Mouse (Mus musculus): ENCODE results near the gene Tmem26. TPM values are rescaled to one million over a fixed set of nuclear protein-coding genes. Genes with fewer than 3 reads are reported as not detected.
"Not testable (repeated sequence)": the region's sequence is repeated elsewhere in the genome, so short reads cannot be mapped to it uniquely, and the experiment has no call there.

Gene Tmem26
- under 1 TPM; 0.18 to 0.40 TPM for total RNA-seq (2021)
- long read RNA-seq, result 0 reads

GRCm38 (mm10) chr10:68723568-68724360 lies at the start of gene Tmem26:
Tmem26 (plus strand) TSS chr10:68723646.
- DNase-seq (ENCODE audit: low spot score in 2 of 2), result no peak

GRCm38 (mm10) chr10:68678678-68679077 lies 44.8 kb upstream of the Tmem26 start:
- DNase-seq (ENCODE audit: low spot score in 2 of 2), result no peak

- DNase-seq (ENCODE audit: low spot score in 2 of 2), result no peak
Observed at GRCm38 (mm10) chr10:68681233-68681632, 42.2 kb upstream of the Tmem26 start.

GRCm38 (mm10) chr10:68685510-68685909 lies 37.9 kb upstream of the Tmem26 start:
- no peak for DNase-seq (ENCODE audit: low spot score in 2 of 2)

GRCm38 (mm10) chr10:68691116-68691515 lies 32.3 kb upstream of the Tmem26 start:
- DNase-seq (ENCODE audit: low spot score in 2 of 2), result no peak

- no peak for DNase-seq (ENCODE audit: low spot score in 2 of 2)
Observed at GRCm38 (mm10) chr10:68692401-68692800, 31.0 kb upstream of the Tmem26 start.

GRCm38 (mm10) chr10:68695760-68696336 lies 27.6 kb upstream of the Tmem26 start:
- no peak for DNase-seq (ENCODE audit: low spot score in 2 of 2)

GRCm38 (mm10) chr10:68704268-68704667 lies 19.2 kb upstream of the Tmem26 start:
- no peak for DNase-seq (ENCODE audit: low spot score in 2 of 2)

- no peak for DNase-seq (ENCODE audit: low spot score in 2 of 2)
Observed at GRCm38 (mm10) chr10:68705471-68706036, 17.9 kb upstream of the Tmem26 start.

- no peak for DNase-seq (ENCODE audit: low spot score in 2 of 2)
Observed at GRCm38 (mm10) chr10:68707014-68707852, 16.2 kb upstream of the Tmem26 start.

- no peak for DNase-seq (ENCODE audit: low spot score in 2 of 2)
Observed at GRCm38 (mm10) chr10:68712926-68713325, 10.5 kb upstream of the Tmem26 start.

GRCm38 (mm10) chr10:68714302-68714701 lies 9.1 kb upstream of the Tmem26 start:
- DNase-seq (ENCODE audit: low spot score in 2 of 2), result no peak

- DNase-seq (ENCODE audit: low spot score in 2 of 2), result no peak
Observed at GRCm38 (mm10) chr10:68715396-68715795, 8.1 kb upstream of the Tmem26 start.

- DNase-seq (ENCODE audit: low spot score in 2 of 2), result no peak
Observed at GRCm38 (mm10) chr10:68718375-68718774, 5.1 kb upstream of the Tmem26 start.

- no peak for DNase-seq (ENCODE audit: low spot score in 2 of 2)
Observed at GRCm38 (mm10) chr10:68720887-68721400, 2.5 kb upstream of the Tmem26 start.

GRCm38 (mm10) chr10:68723015-68723414 lies 431 bp upstream of the Tmem26 start:
- DNase-seq (ENCODE audit: low spot score in 2 of 2), result no peak

GRCm38 (mm10) chr10:68724361-68724720 lies 895 bp downstream of the Tmem26 start:
- DNase-seq (ENCODE audit: low spot score in 2 of 2), result no peak

GRCm38 (mm10) chr10:68727464-68727863 lies 4.0 kb downstream of the Tmem26 start:
- DNase-seq (ENCODE audit: low spot score in 2 of 2), result no peak

- no peak for DNase-seq (ENCODE audit: low spot score in 2 of 2)
Observed at GRCm38 (mm10) chr10:68735621-68736020, 12.2 kb downstream of the Tmem26 start.

GRCm38 (mm10) chr10:68737391-68737790 lies 13.9 kb downstream of the Tmem26 start:
- no peak for DNase-seq (ENCODE audit: low spot score in 2 of 2)

GRCm38 (mm10) chr10:68738981-68739380 lies 15.5 kb downstream of the Tmem26 start:
- not testable (repeated sequence) for DNase-seq (ENCODE audit: low spot score in 2 of 2)
